Mouse (Mus musculus) Patski (cell line): ENCODE results near the gene Nav2. TPM values are rescaled to one million over a fixed set of nuclear protein-coding genes. Genes with fewer than 3 reads are reported as not detected.
A peak's percentile ranks its signal among the peaks of the same experiment; 100 is the strongest.

Experiments used
- ATAC-seq: fragments of 100-300 bp; one replicate; pipeline ENCODE4 v1.8.0; 2021
- CTCF ChIA-PET: fragments of 350-600 bp; sonication (Branson Sonifier 250); formaldehyde crosslinking; loops from one replicate; lab custom pipeline; 2022; ENCODE audit warnings: inconsistent platforms; lab: Charles Lee
- POLR2A ChIA-PET: fragments of 350-600 bp; sonication (Branson Sonifier 250); formaldehyde crosslinking; loops from one replicate; lab custom pipeline; 2022; ENCODE audit warnings: antibody characterized with exemption, inconsistent platforms; lab: Charles Lee
- DNase-seq: peaks from one replicate; pipeline ENCODE4 v3.0.0-alpha.2; 2011; ENCODE audit warnings: low read depth, low spot score
- H3K27me3 ChIP-seq: fragments of 371-371 bp; one replicate; pipeline ENCODE4 v1.5.1; 2021
- CTCF ChIP-seq: fragments of 100-300 bp; IDR thresholded peaks from one replicate; pipeline ENCODE4 v1.5.1; 2021
- in situ Hi-C: fragments of 300-500 bp; cut with MboI; formaldehyde crosslinking; loops from 3 replicates; pipeline ENCODE4 v1.11.1; 2018; ENCODE audit warnings: low pct_unique_long_range_greater_than_20kb, mixed read lengths
- polyA plus RNA-seq: library from polyadenylated mRNA; unstranded; gene quantifications from one replicate; pipeline ENCODE4 v1.2.3, GENCODE M21; 2021

Nav2 gene
- polyA plus RNA-seq, 1 experiment from 2014 or later = 13.3 TPM

DNA sequence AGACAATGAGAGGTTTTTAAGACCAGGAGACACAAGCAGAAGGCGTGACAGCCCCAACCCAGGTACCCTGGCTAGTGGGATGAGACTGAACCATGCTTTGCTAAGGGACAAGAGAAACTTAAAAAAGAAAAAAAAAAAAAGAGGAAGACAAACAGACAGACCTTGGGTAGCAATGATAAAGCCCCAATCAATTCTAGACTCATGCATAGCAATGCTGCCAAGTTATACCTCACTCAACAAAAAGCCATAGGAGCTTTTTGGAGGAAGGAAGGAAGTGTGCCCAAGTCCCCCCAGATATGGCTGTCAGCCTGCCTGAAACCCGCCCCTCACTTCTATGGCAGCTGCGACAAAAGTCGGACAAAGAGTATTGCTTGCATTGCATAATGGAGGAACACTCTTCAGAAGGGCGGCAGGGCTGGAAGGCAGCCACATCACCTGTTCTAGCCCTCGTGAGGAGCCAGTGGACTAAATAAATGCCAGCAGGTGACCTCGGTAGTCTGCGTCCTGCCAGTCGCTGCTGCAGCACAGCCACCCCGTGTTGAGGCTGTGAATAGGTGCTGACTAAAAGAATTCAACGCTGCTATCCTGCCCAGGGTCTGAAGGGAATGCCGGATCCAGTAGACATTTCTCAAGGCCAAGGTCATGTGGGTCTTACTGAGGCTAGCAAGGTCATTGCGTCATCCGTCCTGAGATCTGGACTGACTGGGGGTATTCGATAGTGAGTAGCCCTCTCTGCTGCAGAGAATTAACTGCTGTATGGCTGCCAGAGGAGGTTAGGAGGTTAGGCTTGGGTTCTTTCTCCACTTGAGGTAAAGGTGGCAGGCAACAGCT lies 696.7 kb downstream of the Nav2 start:
- no peak for TF ChIP-seq CTCF
- CTCF ChIA-PET = interaction anchor here (1.0 to 1.7 kb wide), 3 partner anchors 9 to 148 kb away, joined by 3 to 4 read pairs (median 3); no protein-coding TSS in a partner anchor
- no peak for DNase-seq
- in situ Hi-C loops = loop anchor here (5.0 kb wide), 1 partner anchor 113 kb away; no protein-coding TSS in a partner anchor
- no peak for ATAC-seq
- no peaks in the 10 kb centered on the region for H3K27me3 ChIP-seq
- POLR2A ChIA-PET = interaction anchor here (0.6 kb wide), 1 partner anchor 657 kb away, joined by 5 read pairs; no protein-coding TSS in a partner anchor

DNA sequence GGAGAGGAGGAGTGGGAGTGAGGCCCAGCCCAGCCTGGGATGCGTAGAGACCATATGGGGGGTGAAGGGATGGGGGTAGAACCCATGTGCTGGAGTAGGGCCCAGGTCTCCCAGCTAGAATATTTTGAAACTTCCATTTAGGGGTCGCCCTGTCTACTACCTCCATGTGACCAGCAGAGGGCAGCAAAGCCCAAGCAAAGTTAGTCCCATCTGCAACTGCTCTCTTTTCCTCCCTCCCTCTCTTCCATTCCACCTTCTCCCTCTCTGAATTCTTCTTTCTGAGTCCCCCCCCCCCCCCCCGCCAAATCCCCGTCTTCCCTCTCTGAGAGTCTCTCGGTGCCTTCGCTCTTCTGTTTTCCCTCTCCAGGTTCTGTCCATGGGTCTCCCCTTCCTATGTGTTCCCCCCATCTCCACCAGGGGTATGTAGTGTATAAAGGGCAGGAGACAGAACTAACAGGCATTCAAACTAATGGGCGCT lies 707.8 kb downstream of the Nav2 start:
- ChIA-PET POLR2A (interaction anchor here (0.6 to 1.5 kb wide), 2 partner anchors 14 to 613 kb away, joined by 3 read pairs; no protein-coding TSS in a partner anchor), CTCF (interaction anchor here (0.8 to 8.8 kb wide), 28 partner anchors 8 to 315 kb away, joined by 3 to 178 read pairs (median 5); partner anchors contain the start of gene Htatip2)
- no peaks in the 10 kb centered on the region for H3K27me3 ChIP-seq
- TF ChIP-seq CTCF = peak; percentile 68
- DNase-seq = no peak
- in situ Hi-C loops = loop anchor here (5.0 kb wide), 1 partner anchor 306 kb away; no protein-coding TSS in a partner anchor
- peak; percentile 65 for ATAC-seq

DNA sequence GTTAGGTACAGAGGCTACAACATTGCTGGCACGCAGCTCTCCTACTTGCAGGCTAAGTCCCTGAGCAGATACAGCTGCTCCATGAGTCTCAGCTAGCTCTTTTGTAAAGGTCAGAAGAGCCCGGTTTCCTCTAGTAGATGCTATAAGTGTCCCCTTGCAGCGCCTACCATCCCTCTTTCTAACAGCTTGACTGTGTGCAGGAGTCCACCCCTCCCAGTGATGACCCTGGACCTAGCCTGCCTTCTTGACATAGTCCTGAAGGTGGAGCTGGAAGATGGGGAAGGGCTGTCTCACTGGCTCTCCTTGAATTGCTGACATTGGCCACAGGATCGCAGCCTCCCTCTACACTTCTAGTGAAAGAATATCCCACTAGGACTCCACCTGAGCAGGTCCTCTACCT lies 708.6 kb downstream of the Nav2 start:
- ChIA-PET CTCF (interaction anchor here (0.8 to 8.8 kb wide), 25 partner anchors 8 to 314 kb away, joined by 3 to 178 read pairs (median 5); partner anchors contain the start of gene Htatip2), POLR2A (interaction anchor here (0.6 kb wide), 1 partner anchor 612 kb away, joined by 3 read pairs; no protein-coding TSS in a partner anchor)
- ATAC-seq (no peak), DNase-seq (no peak)
- no peak for TF ChIP-seq CTCF
- no peaks in the 10 kb centered on the region for H3K27me3 ChIP-seq
- in situ Hi-C loops = loop anchor here (5.0 kb wide), 1 partner anchor 305 kb away; no protein-coding TSS in a partner anchor

DNA sequence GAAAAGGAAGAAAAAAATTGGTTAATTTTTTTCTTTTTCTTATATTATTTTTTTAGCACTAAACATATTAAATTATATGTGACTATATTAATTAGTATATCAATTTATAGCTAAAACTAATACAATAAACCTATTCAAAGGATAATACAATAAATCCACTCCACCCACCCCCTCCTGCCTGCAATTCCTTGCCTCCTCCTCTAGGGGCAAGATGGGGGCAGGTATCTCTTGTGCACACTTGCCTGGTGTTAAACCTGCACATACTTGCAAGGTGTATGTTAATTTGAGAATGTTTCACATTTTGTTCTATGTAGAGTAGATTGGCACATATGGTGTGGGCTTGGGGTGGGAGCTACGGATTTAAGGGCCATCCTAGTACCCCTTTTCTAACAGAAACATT lies 711.6 kb downstream of the Nav2 start:
- CTCF ChIA-PET = interaction anchor here (0.9 to 8.8 kb wide), 3 partner anchors 18 to 133 kb away, joined by 3 to 178 read pairs (median 3); no protein-coding TSS in a partner anchor
- in situ Hi-C loops = no loop called here
- TF ChIP-seq CTCF = peak; percentile 29

DNA sequence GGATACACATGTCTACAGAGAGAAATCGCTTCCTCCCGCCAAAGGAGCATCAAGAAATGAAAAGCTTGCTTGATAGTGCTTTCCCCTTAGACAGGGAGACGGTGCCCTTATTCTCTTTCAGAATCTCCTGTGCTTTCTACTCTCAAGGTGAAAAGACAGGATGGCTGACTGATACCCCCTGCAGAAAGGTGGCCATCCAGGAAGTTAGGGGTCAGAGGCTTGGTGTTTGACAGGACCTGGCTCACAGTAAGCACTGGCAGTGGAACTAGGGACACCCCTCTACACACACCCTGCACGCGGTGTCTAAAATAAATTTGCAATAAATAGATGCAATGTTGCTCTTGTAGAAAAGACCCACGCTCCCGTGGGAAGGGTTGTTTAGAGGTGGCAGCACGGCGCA lies 723.4 kb downstream of the Nav2 start:
- TF ChIP-seq CTCF = no peak
- ATAC-seq = no peak
- CTCF ChIA-PET = interaction anchor here (1.1 kb wide), 1 partner anchor 124 kb away, joined by 4 read pairs; no protein-coding TSS in a partner anchor
- in situ Hi-C loops = no loop called here
- no peak for DNase-seq
- POLR2A ChIA-PET = no interaction called here
- H3K27me3 ChIP-seq = peaks cover 10% of the 10 kb centered on the region

More for the DNA sequence above, 711.6 kb downstream of the Nav2 start:
- peaks cover 5% of the 10 kb centered on the region for H3K27me3 ChIP-seq
- ATAC-seq = no peak
- DNase-seq = no peak
- POLR2A ChIA-PET = no interaction called here

DNA sequence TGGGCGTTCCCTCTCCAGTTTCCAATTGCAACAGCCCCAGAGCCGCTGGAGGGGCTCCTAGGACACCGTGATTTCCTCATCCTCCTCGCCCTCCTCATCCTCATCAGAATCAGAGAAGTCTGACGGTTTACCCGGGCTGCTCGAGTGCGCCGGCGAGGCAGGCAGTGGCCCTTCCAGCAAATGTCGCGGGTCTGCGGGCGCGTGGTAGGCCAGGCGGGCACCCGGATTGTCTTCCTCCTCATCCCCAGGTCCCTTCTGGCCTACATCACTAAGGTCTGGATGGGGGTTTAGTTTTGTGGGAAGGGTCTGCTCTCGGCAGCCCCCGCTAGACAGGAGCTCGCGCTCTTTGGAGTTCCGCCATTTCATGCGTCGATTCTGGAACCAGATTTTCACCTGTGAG lies 723.9 kb downstream of the Nav2 start:
- in situ Hi-C loops = no loop called here

DNA sequence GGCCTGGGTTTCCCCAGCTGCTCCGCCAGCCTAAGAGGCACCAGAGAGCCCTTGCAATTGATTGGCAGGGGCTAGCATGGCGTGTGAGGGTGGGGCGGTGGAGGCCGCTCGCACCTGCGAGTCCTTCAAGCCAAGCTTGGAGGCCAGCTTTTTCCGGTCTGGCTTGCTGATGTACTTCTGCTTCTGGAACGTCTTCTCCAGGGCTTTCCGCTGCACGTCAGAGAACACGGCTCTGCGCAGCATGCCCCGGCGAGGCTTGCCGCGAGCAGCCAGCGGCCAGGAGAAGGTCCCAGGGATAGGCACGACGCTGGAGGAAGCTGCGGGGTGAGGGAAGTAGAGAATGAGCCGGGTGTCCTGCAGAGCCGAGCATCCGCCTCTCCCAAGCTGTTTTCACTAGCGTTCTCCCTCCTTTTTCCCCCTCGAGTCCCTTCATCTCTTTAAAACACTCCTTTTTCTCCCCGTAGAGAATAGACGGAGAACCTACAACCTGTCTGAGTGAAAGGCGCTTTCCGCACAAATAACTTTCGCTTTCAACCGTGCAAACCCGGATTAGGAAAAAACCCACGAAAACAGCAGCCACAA lies 725.0 kb downstream of the Nav2 start:
- peaks cover 11% of the 10 kb centered on the region for H3K27me3 ChIP-seq
- in situ Hi-C loops = no loop called here
- DNase-seq (no peak), ATAC-seq (no peak)
- ChIA-PET CTCF (no interaction called here), POLR2A (no interaction called here)
- TF ChIP-seq CTCF = no peak

More for the DNA sequence above, 723.9 kb downstream of the Nav2 start:
- H3K27me3 ChIP-seq = peaks cover 11% of the 10 kb centered on the region
- CTCF ChIA-PET = no interaction called here
- POLR2A ChIA-PET = no interaction called here
- no peak for TF ChIP-seq CTCF
- DNase-seq (no peak), ATAC-seq (no peak)

DNA sequence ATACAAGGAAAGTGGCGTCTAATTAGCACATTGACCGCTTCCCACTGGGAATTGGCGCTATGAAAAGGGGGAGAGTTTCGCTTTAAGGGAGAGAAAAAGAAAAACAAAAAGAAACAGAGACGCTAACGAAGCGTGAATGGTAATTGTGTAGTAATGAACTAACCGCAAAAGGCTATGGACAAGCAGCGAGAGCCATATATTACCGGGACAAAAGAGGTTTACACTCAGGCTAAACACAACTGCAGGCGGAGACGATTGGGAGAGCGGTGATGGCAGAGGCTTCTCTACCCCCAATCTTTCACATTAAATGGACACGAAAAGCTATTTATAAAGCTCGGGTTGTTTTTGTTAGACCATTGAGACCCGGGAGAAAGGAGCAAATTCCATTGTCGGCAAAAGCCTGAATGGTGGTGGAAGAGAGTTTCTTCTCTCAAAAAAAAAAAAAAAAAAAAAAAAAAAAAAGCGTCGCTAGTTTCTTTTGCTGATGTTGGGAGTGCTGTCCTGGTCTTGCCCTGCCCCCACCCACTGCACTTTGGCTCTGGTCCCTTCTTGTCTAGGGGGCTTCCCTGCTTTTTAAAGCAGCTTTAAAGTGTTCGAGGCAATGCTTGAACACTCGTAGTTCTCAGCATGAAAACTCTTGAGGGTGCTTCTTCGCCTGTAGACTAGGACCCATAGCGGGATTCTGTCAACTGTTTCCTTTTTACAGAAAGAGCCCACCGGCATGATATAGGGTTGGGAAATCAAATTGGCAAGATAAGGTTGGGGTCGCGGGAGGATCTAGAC lies 726.0 kb downstream of the Nav2 start:
- in situ Hi-C loops = no loop called here
- H3K27me3 ChIP-seq = peaks cover 11% of the 10 kb centered on the region
- CTCF ChIA-PET = interaction anchor here (0.9 kb wide), 1 partner anchor 117 kb away, joined by 3 read pairs; no protein-coding TSS in a partner anchor
- ATAC-seq (no peak), DNase-seq (no peak)
- TF ChIP-seq CTCF = no peak
- POLR2A ChIA-PET = no interaction called here

DNA sequence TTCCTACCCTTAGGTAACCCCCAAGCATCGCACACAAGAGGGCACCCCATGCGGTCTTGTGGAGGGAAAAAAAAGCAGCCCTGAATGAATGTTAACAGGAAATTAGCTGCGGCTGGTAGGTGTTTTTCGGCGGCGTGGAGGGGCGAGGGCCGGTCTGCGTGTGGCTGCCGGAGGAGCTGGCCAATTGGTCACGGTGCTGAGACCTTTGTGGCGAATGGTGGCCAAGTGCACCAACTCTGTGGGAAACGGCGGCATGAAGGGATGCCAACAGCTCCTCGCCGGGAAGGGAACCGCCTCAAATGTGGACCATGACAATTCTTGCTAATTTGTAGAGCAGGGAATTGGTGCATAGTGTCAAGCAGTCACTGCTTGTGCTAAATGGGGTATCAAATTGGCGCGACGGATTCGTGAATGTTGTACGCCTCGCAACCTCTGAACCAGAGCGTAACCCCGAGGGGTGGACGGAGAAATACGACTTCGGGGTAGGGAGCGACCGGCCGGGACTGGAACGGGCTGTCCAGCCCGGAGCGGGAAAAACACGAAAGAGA lies 726.6 kb downstream of the Nav2 start:
- CTCF ChIA-PET = interaction anchor here (0.9 kb wide), 1 partner anchor 117 kb away, joined by 3 read pairs; no protein-coding TSS in a partner anchor
- peaks cover 11% of the 10 kb centered on the region for H3K27me3 ChIP-seq

More for the DNA sequence above, 726.6 kb downstream of the Nav2 start:
- in situ Hi-C loops = no loop called here
- TF ChIP-seq CTCF = no peak
- ATAC-seq (no peak), DNase-seq (no peak)
- POLR2A ChIA-PET = no interaction called here
